Mouse (Mus musculus) cerebellum, adult 2 months (tissue): ENCODE measurements around the gene Msh3. TPM values are rescaled to one million over a fixed set of nuclear protein-coding genes. Genes with fewer than 3 reads are reported as not detected.

Experiments
- DNase-seq, 2 experiments: peaks; one replicate each; pipeline ENCODE4 v3.0.0; 2021
- H3K27ac ChIP-seq: fragments of 200-500 bp; 2 replicates; pipeline ENCODE4 v1.5.1; 2012; ENCODE audit warnings: low read length, control low read depth, inconsistent platforms; ENCODE audit not compliant: insufficient read depth
- H3K27me3 ChIP-seq: fragments of 200-500 bp; 2 replicates; pipeline ENCODE4 v1.6.1; 2012; ENCODE audit warnings: inconsistent platforms, mild to moderate bottlenecking, low read length, moderate library complexity; ENCODE audit not compliant: control insufficient read depth, insufficient read depth
- H3K4me1 ChIP-seq: fragments of 200-500 bp; 2 replicates; pipeline ENCODE4 v1.6.1; 2011; ENCODE audit warnings: low read length; ENCODE audit not compliant: control insufficient read depth, insufficient read depth
- H3K4me3 ChIP-seq: fragments of 200-500 bp; replicated peaks from 2 replicates; pipeline ENCODE3; 2011; ENCODE audit warnings: mild to moderate bottlenecking, low read depth, low read length, control low read depth; ENCODE audit not compliant: insufficient read depth
- CTCF ChIP-seq: fragments of 200-500 bp; IDR thresholded peaks from 2 replicates; pipeline ENCODE4 v1.5.1; 2011; ENCODE audit warnings: low read depth, mild to moderate bottlenecking, control low read depth, low read length, moderate library complexity, borderline replicate concordance; ENCODE audit not compliant: insufficient read depth
- POLR2A ChIP-seq: fragments of 200-500 bp; IDR thresholded peaks from 2 replicates; pipeline ENCODE4 v1.6.1; 2011; ENCODE audit warnings: low read length, control low read depth, borderline replicate concordance; ENCODE audit not compliant: insufficient read depth
- WGBS: fragments of 180-500 bp; shearing (Covaris S2); methylation state at CpG from one replicate; pipeline ENCODE4 v1.1.7; 2018; 5-methylcytosine and 5-hydroxymethylcytosine counted together
- polyA plus RNA-seq: library from polyadenylated mRNA; depleted of rRNA; stranded (reverse); fragments of >200 nt; gene quantifications from 2 replicates; pipeline ENCODE4 v1.2.3, GENCODE M21; 2012

Gene Msh3
- polyA plus RNA-seq, 1 experiment = 25.1 TPM

DNA sequence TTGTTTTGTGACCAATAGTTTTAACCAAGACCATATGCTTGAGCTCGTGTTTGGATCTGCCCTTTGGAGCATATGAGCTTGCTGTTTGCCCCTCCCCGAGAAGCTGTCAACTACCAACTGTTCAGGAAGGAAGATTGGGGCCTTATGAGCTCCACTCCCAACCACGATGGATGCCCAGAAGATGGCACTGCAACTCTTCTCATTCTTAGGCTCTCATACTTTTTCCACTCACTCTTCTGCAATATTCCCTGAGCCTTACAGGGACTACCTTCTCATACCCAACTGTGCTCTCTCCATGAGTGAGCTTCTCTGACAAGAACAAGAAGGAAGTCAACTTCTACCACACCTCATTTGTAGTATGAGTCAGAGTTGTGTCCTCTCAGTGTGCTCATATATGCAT is 87.7 kb downstream of the Msh3 start:
- Histone ChIP-seq H3K4me3 (no peak overlapping the region), H3K27ac (no peak overlapping the region), H3K4me1 (no peaks in the 10 kb centered on the region), H3K27me3 (no peaks in the 10 kb centered on the region)
- WGBS = 66% methylated on average over 3 of the region's 3 CpGs
- TF ChIP-seq CTCF = no peak
- no peak for TF ChIP-seq POLR2A
- no peak for DNase-seq

DNA sequence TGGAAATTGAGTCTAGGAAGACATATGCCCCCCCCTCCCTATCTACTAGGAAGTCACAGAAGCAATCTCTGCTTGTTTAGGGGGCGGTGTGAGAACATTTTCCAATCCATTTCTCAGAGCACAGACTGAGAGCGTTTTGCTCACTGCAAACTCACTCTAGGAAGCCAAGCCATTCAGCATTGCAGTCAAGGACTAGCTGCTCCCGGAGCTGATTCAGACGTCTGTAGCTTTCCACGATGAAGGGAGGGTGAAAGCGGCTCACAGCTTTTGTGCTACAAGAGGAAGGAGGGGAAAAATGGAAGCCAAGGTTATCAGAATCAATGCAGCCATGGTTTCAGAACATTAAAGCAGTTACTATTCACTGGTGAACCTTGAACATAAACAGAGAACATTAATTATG is 91.2 kb downstream of the Msh3 start:
- TF ChIP-seq POLR2A = no peak
- TF ChIP-seq CTCF = no peak
- Histone ChIP-seq H3K4me1 (no peaks in the 10 kb centered on the region), H3K27me3 (no peaks in the 10 kb centered on the region), H3K4me3 (no peak overlapping the region), H3K27ac (no peak overlapping the region)
- DNase-seq = no peak
- WGBS = 93% methylated on average over 6 of the region's 6 CpGs

GRCm38 (mm10) chr13:92261329-92261728 is 93.5 kb downstream of the Msh3 start:
- WGBS = 88% methylated on average over 5 of the region's 5 CpGs
- H3K27me3 ChIP-seq = no peaks in the 10 kb centered on the region
- TF ChIP-seq CTCF (no peak), POLR2A (no peak)
- no peak overlapping the region for H3K27ac ChIP-seq
- no peak overlapping the region for H3K4me3 ChIP-seq
- DNase-seq = no peak
- no peaks in the 10 kb centered on the region for H3K4me1 ChIP-seq

DNA sequence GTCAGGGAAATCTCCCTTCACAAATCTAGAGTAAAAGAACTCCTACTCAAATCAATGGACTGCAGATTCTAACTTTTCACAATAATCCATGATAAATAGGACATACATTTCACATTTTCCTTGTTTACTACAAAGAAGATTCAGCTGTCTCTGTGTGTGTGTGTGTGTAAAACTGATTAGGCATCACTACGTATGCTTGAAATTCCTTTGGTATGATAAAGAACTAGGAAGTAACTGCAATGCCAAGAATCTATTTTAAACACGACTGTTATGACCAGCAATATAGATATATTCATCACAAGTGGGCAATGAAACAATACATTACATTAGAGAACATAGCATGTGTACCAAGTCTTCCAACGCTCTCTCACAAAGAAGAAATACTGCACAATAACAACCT is 99.3 kb downstream of the Msh3 start:
- Histone ChIP-seq H3K4me3 (no peak overlapping the region), H3K27me3 (no peaks in the 10 kb centered on the region), H3K4me1 (no peaks in the 10 kb centered on the region), H3K27ac (no peak overlapping the region)
- DNase-seq = no peak
- WGBS = 90% methylated on average over 3 of the region's 3 CpGs
- no peak for TF ChIP-seq CTCF
- TF ChIP-seq POLR2A = no peak

DNA sequence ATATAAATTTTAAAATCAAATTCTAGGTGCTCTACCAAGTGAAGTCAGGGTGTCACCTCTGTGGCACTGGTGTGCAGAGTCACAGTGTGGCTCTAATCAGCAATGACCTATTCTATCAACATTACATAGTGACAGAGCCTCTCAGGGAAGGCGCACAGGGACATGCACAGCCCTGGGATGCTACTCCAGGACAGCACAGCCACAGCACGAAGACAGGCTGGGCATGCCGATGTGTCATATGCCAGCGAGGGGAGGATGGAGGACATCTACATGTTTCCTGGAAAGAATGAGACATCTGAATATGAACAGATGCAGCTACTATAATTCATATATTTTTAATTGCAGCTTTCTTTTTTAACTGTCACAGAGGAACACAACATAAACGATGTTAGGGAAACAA is 101.0 kb downstream of the Msh3 start:
- Histone ChIP-seq H3K4me1 (no peaks in the 10 kb centered on the region), H3K4me3 (no peak overlapping the region), H3K27ac (no peak overlapping the region), H3K27me3 (no peaks in the 10 kb centered on the region)
- DNase-seq = no peak
- TF ChIP-seq POLR2A = no peak
- TF ChIP-seq CTCF = no peak
- WGBS = 97% methylated on average over 5 of the region's 5 CpGs

GRCm38 (mm10) chr13:92252331-92252730 is 102.5 kb downstream of the Msh3 start:
- TF ChIP-seq POLR2A (no peak), CTCF (no peak)
- no peak for DNase-seq

DNA sequence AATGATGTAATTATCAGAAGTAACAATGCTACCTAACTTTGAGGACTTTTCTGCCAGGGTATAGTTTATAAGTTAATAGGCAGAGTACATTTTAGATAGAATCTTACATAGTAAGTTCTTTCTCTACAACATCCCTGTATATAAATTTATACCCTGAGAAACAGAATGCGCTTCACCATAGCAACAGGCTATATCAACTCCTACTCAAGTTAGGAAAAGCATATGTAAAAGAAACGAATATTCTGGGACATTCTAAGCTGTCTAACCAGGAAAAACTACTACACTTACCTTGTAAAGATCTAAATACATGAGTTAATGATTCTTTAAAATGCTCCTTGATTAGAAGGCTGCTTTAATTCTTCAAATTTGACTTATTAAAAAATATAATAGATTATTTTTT is 107.2 kb downstream of the Msh3 start:
- Histone ChIP-seq H3K4me3 (no peak overlapping the region), H3K27me3 (no peaks in the 10 kb centered on the region), H3K4me1 (no peaks in the 10 kb centered on the region), H3K27ac (no peak overlapping the region)
- 95% methylated on average over 2 of the region's 2 CpGs for WGBS
- no peak for DNase-seq
- no peak for TF ChIP-seq POLR2A
- TF ChIP-seq CTCF = no peak

More at GRCm38 (mm10) chr13:92252331-92252730, 102.5 kb downstream of the Msh3 start:
- Histone ChIP-seq H3K27ac (no peak overlapping the region), H3K4me1 (no peaks in the 10 kb centered on the region), H3K4me3 (no peak overlapping the region), H3K27me3 (no peaks in the 10 kb centered on the region)

DNA sequence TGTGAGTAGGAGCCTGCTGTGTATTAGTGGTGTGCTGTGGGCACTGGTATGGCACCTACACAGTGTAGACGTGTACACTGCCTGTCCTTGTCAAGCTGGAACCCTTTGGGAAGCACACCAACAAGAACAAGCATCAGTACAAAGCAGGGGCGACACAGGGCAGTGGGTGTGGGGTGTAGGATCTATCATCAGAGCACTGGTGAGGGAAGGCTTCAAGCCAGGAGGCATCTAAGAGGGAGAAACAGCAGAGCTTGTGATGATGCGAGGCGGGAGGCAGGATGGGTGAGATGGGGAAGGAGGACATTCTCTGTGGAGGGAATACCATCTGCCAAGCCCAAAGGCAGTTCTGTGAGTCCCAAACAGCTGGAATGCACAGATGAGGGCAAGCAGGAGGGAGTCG is 107.8 kb downstream of the Msh3 start:
- Histone ChIP-seq H3K27me3 (no peaks in the 10 kb centered on the region), H3K27ac (no peak overlapping the region), H3K4me1 (no peaks in the 10 kb centered on the region), H3K4me3 (no peak overlapping the region)
- DNase-seq = no peak
- WGBS = 89% methylated on average over 5 of the region's 5 CpGs
- TF ChIP-seq POLR2A (no peak), CTCF (no peak)

DNA sequence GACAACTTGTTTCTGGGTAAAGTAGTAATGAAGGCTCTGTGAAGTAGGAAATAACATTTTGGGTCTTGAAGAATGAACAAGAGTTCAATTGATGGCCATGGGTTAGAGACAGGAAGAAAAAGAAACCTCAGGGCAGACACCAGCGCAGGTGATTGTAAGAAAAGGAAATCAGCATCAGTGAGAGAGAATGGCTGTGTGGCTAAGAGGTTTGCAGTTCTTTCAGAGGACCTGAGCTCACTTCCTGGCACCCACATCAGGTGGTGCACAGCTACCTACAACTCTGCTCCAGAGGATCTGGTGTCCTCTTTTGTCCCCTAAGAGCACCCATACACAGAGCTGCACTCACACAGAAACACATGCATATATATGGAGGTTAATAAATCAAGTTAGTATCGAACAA is 110.1 kb downstream of the Msh3 start:
- no peaks in the 10 kb centered on the region for H3K27me3 ChIP-seq
- no peak for DNase-seq
- no peak for TF ChIP-seq CTCF
- TF ChIP-seq POLR2A = no peak
- peaks cover 3% of the 10 kb centered on the region; the same call in 1 of the 2 replicates for H3K4me1 ChIP-seq
- H3K27ac ChIP-seq = no peak overlapping the region
- H3K4me3 ChIP-seq = no peak overlapping the region
- 99% methylated on average over 2 of the region's 2 CpGs for WGBS
